Mouse (Mus musculus) hindbrain, embryonic 16.5 days (tissue): Measurements from ENCODE around the gene Olfr504. TPM values are rescaled to one million over a fixed set of nuclear protein-coding genes. Genes with fewer than 3 reads are reported as not detected.

ENCODE experiments used
- polyA plus RNA-seq: library from polyadenylated mRNA; unstranded; fragments of >200 nt; fragmentation: Nextera tagmentation; extraction: Ambion mirVana; gene quantifications from 2 replicates; pipeline ENCODE4 v1.2.1, GENCODE M21; 2015

The Olfr504 gene
- polyA plus RNA-seq, 1 experiment from 2014 or later: not detected

Other genes starting within 250 kb of the Olfr504 start
- not detected in 2 replicates for gene Olfr492, start 242.1 kb downstream of the Olfr504 start, polyA plus RNA-seq
- not detected in 2 replicates for gene Olfr493, start 218.8 kb downstream of the Olfr504 start, polyA plus RNA-seq
- not detected in 2 replicates for gene Olfr494, start 200.5 kb downstream of the Olfr504 start, polyA plus RNA-seq
- not detected in 2 replicates for gene Olfr495, start 172.6 kb downstream of the Olfr504 start, polyA plus RNA-seq
- gene Olfr497, start 145.4 kb downstream of the Olfr504 start, polyA plus RNA-seq: not detected in 2 replicates
- gene Olfr498, start 100.5 kb downstream of the Olfr504 start, polyA plus RNA-seq: not detected in 2 replicates
- gene Olfr502, start 40.7 kb downstream of the Olfr504 start, polyA plus RNA-seq: not detected in 2 replicates
- gene Olfr503, start 21.3 kb downstream of the Olfr504 start, polyA plus RNA-seq: not detected in 2 replicates
- gene Olfr506, start 45.0 kb upstream of the Olfr504 start, polyA plus RNA-seq: not detected in 2 replicates
- not detected in 2 replicates for gene Olfr507, start 56.0 kb upstream of the Olfr504 start, polyA plus RNA-seq
- gene Olfr508, start 64.2 kb upstream of the Olfr504 start, polyA plus RNA-seq: not detected in 2 replicates
- not detected in 2 replicates for gene Olfr509, start 86.1 kb upstream of the Olfr504 start, polyA plus RNA-seq
- not detected in 2 replicates for gene Olfr510, start 100.6 kb upstream of the Olfr504 start, polyA plus RNA-seq
- not detected in 2 replicates for gene Olfr512, start 147.5 kb upstream of the Olfr504 start, polyA plus RNA-seq
- gene Olfr513, start 185.2 kb upstream of the Olfr504 start, polyA plus RNA-seq: not detected in 2 replicates